Mouse (Mus musculus) forelimb bud, embryonic 11.5 days (tissue): ENCODE data around the gene Gm20388.

Experiments used
- DNase-seq: peaks from one replicate; pipeline ENCODE4 v3.0.0-alpha.2; 2012; ENCODE audit warnings: low read depth, low spot score

Gm20388 gene

DNA sequence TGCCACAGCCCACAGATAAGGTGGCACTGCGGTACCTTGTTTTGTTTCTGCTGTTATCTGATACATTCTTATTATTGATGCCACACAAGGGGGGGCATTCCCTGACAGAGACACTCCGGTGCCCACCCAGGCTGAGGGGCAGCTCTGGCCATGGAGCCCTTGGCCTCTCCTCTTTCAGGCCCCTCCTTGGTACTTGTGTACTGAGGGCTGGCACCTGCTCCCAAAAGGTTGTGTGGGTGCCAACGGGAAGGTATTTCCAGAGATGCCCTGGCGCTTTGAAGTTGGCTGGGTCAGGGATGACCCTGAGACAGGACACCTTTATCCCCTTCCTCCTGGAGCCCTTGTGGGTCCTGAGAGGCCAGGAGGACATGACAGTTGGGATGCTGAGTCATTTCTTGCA lies 2231.8 kb downstream of the Gm20388 start:
- no peak for DNase-seq

DNA sequence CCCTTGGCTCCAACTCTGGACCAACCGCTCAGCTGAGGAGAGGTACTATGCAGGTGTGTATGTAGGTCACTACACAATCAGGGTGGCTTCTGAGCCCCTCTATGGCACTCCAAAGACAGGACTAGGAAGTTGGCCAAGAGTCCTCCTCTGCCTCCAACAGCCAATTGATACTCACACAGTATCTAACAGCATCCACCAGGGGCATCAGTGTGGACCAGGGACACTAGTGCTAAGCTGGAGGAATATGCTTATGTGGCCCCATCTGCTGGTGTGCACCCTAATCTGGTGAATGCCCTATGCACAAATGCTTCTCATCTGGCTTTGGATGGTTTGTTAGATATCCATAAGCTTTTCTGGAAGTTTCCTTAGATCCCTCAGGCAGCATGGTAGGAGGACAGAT lies 2232.6 kb downstream of the Gm20388 start:
- no peak for DNase-seq

- no peak for DNase-seq
Measured at GRCm38 (mm10) chr8:122144729-122145311, 2234.2 kb downstream of the Gm20388 start.

- DNase-seq, result no peak
Measured at GRCm38 (mm10) chr8:122149045-122149444, 2238.4 kb downstream of the Gm20388 start.

GRCm38 (mm10) chr8:122149606-122150005 lies 2239.0 kb downstream of the Gm20388 start:
- no peak for DNase-seq

GRCm38 (mm10) chr8:122151541-122151940 lies 2240.9 kb downstream of the Gm20388 start:
- DNase-seq, result no peak

- DNase-seq, result no peak
Measured at GRCm38 (mm10) chr8:122155082-122155643, 2244.5 kb downstream of the Gm20388 start.

- no peak for DNase-seq
Measured at GRCm38 (mm10) chr8:122155964-122156363, 2245.3 kb downstream of the Gm20388 start.

DNA sequence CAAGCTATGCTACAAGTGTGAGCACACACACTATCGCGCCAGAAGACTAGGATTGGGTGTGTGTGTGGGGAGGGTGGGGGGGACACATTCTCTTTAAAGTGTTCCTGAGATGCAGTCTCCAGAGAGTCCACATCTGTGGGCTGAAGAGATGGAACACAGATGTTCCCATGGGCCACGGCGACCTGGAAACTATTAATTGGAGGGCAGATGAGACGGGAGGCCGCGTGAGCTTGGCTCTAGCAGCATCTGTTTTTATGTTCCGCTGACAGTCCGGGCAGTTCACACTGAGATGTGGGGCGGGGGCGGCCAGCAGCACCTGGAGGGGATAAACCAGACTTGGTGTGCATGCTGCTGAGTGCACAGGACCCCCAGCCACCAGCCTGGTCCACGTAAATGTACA lies 2247.0 kb downstream of the Gm20388 start:
- peak; percentile 73 for DNase-seq

DNA sequence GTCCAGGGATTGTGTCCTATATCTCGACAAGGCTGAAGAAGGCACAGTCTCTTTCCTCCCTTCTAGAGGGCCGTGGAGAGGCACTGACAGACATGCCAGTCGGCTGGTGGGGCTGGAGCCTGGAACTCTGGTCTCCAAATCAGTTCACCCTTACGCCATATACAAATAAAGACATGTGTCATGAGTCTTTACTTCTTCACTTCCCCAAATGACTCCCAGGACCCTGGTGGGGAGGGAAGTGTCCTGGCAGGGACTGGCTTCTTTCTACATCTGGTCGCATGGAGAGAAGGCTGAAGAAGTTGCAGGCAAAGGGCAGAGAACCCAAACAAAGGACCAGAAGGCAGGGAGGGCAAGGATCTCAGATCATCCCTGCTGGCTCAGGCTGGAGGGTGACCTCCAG lies 2249.5 kb downstream of the Gm20388 start:
- DNase-seq, result no peak

DNA sequence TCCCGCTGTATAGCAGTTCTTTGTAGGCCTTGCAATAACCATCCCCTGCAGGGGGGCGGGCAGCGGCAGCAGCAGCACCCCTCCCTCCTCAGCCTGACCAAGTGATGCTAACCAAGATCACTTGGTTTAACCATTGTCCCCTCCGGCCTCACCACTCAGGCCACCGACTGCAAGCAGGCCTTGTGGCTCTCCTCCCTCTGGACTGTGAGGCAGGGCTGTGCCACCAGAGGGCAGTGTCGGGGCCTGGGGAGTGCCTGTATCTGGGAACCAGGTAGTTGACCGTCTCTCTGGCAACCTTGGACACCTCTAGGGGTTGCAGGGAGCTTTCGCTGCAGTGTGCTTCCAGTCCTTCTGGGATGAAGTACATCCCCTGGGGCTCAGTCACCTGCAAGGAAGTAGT lies 2252.4 kb downstream of the Gm20388 start:
- peak; percentile 65 for DNase-seq

GRCm38 (mm10) chr8:122167204-122167860 lies 2256.7 kb downstream of the Gm20388 start:
- DNase-seq, result no peak

GRCm38 (mm10) chr8:122169446-122169845 lies 2258.8 kb downstream of the Gm20388 start:
- DNase-seq, result no peak

- DNase-seq, result no peak
Measured at GRCm38 (mm10) chr8:122171823-122172222, 2261.2 kb downstream of the Gm20388 start.

- DNase-seq, result no peak
Measured at GRCm38 (mm10) chr8:122174133-122174930, 2263.7 kb downstream of the Gm20388 start.

DNA sequence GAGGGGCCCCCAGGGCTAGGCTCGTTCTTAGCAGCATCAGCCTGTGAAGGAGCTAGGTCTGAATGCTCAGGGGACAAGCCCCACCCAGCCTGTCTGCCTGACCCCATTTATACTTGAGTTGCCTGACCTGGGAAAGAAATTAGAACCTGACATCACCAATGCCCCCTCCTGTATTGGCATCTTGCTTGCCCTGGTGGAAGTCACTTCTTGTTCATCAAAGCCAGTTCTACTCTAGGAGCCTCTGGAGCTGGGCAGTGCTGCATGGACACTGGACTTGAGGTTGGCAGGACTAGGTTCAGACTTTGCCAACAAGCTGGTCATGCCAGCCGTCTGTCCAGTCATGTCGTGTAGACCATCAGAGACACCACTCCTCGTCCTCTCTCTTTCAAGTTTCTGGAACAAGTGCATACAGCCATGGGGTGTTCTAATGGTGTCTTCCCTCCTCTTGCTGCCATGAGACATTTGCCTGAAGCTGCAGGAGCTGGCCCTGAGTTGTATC lies 2267.8 kb downstream of the Gm20388 start:
- no peak for DNase-seq

DNA sequence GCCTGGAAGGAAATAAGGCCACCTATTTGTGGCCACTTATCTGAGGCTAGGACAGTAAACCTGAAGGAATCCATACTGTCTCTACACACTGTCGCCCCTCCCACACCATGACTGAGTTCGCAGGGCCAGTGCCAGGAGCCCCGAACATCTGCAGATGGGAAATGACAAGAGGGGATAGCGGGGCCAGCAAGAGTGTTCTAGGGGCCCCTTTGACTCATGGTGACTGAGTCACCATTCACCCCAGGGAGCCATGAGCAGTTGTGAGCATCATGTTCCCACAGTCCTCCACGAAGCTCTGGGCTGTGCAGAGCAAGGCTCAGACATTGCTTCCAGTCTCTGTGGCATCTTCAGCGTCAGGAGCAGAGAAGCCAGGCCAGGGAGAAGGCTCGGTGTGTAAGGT lies 2268.7 kb downstream of the Gm20388 start:
- DNase-seq, result no peak

- no peak for DNase-seq
Measured at GRCm38 (mm10) chr8:122180116-122180515, 2269.5 kb downstream of the Gm20388 start.

- no peak for DNase-seq
Measured at GRCm38 (mm10) chr8:122181414-122181813, 2270.8 kb downstream of the Gm20388 start.

- DNase-seq, result no peak
Measured at GRCm38 (mm10) chr8:122181991-122182390, 2271.3 kb downstream of the Gm20388 start.

- DNase-seq, result no peak
Measured at GRCm38 (mm10) chr8:122186363-122186974, 2275.8 kb downstream of the Gm20388 start.

DNA sequence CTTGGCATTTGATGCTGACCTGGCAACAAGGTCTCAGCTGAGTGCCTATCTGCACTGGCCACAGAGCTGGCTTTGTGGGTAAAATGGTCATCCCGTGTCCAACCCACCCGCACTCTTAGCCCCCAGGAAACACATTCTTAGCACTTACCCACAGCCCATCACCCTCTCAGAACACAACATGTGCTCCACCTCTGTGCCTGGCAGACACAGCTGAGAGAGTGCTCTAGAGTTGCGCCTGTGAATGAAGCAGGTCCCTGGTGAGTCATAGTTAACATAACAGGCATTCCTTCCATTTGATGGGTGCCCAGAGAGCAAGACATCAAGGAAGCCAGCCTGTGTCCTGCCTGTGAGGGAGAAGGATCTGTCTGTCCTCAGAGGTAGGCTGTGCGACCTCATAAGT lies 2276.6 kb downstream of the Gm20388 start:
- no peak for DNase-seq
